Mouse (Mus musculus): ENCODE data around the gene Kcnab2. TPM values are rescaled to one million over a fixed set of nuclear protein-coding genes. Genes with fewer than 3 reads are reported as not detected.

Kcnab2 gene
- polyA plus RNA-seq, 1 experiment from 2014 or later: 7.3 TPM

Other genes starting within 250 kb of the Kcnab2 start
- 2.7 and 4.0 TPM in 2 replicates for gene Gpr153, start 203.6 kb downstream of the Kcnab2 start, polyA plus RNA-seq (2016; fragmentation: Nextera tagmentation; extraction: Ambion mirVana)
- gene Hes3, start 186.2 kb downstream of the Kcnab2 start, polyA plus RNA-seq (2016; fragmentation: Nextera tagmentation; extraction: Ambion mirVana): 0.10 and 2.3 TPM in 2 replicates
- gene Icmt, start 180.6 kb downstream of the Kcnab2 start, polyA plus RNA-seq (2016; fragmentation: Nextera tagmentation; extraction: Ambion mirVana): 29.5 and 30.2 TPM in 2 replicates
- 1.3 and 2.3 TPM in 2 replicates for gene Rnf207, start 158.9 kb downstream of the Kcnab2 start, polyA plus RNA-seq (2016; fragmentation: Nextera tagmentation; extraction: Ambion mirVana)
- gene Rpl22, start 152.1 kb downstream of the Kcnab2 start, polyA plus RNA-seq (2016; fragmentation: Nextera tagmentation; extraction: Ambion mirVana): 360 and 367 TPM in 2 replicates
- gene Chd5, start 139.2 kb downstream of the Kcnab2 start, polyA plus RNA-seq (2016; fragmentation: Nextera tagmentation; extraction: Ambion mirVana): 0.05 TPM in 2 replicates
- gene Nphp4, start 1.2 kb downstream of the Kcnab2 start, polyA plus RNA-seq (2016; fragmentation: Nextera tagmentation; extraction: Ambion mirVana): 4.9 and 5.9 TPM in 2 replicates

Measured in embryonic facial prominence, embryonic 10.5 days (tissue).